Mouse (Mus musculus): ENCODE data around the gene Sncb. TPM values are rescaled to one million over a fixed set of nuclear protein-coding genes. Genes with fewer than 3 reads are reported as not detected.
A peak's percentile ranks its signal among the peaks of the same experiment; 100 is the strongest.

Gene Sncb
- polyA plus RNA-seq, 1 experiment from 2014 or later: not detected

GRCm38 (mm10) chr13:54803010-54803409, 36.6 kb upstream of the Sncb start:
- TF ChIP-seq CTCF (IDR thresholded peaks at IDR 0.05; ENCODE audit: low read depth): peak; percentile 42
- WGBS: 76% methylated on average over 6 of the region's 6 CpGs
- Histone ChIP-seq H3K4me1 (replicated peaks; ENCODE audit: insufficient read depth, low read length) (no peaks in the 10 kb centered on the region), H3K27me3 (ENCODE audit: insufficient read depth, low read length) (0 out of 2 replicates have a peak, but pooled peaks cover 3% of the 10 kb centered on the region), H3K36me3 (ENCODE audit: insufficient read depth, low read length) (no peaks in the 10 kb centered on the region), H3K9ac (ENCODE audit: low read depth, low read length) (no peak overlapping the region), H3K4me3 (replicated peaks; ENCODE audit: low read depth, low read length) (no peak overlapping the region), H3K9me3 (replicated peaks; ENCODE audit: low read length) (no peaks in the 10 kb centered on the region), H3K4me2 (ENCODE audit: low read length) (no peak overlapping the region), H3K27ac (no peak overlapping the region)
- DNase-seq (ENCODE audit: low spot score): no peak
- ATAC-seq (replicated peaks; ENCODE audit: low FRiP score, low read depth): no peak

GRCm38 (mm10) chr13:54800206-54800605, 33.8 kb upstream of the Sncb start:
- TF ChIP-seq CTCF (IDR thresholded peaks at IDR 0.05; ENCODE audit: low read depth): no peak
- DNase-seq (ENCODE audit: low spot score): peak; percentile 9
- WGBS: 32% methylated on average over 4 of the region's 4 CpGs

DNA sequence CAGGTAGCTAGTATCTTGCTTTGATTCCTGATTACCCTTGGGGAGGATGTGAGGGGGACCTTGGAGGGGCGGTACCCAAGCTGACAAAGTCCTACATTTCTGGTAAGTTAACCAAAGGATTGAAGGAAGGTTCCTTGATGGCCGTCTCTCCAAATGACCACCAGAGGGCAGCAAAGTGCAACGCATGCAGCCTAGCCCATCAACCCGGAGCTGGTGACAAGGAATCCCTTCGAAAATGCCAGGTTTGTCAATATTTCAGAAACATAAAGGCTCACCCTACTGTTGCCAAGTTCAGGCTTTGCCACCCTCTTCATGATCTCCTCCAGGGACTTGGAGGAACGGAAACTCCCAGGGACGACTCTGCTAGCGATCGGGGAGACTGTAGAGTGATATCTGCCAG, 33.3 kb upstream of the Sncb start:
- 18% methylated on average over 9 of the region's 9 CpGs for WGBS
- Histone ChIP-seq H3K4me2 (ENCODE audit: low read length) (no peak overlapping the region), H3K4me3 (replicated peaks; ENCODE audit: low read depth, low read length) (no peak overlapping the region), H3K27me3 (ENCODE audit: insufficient read depth, low read length) (0 out of 2 replicates have a peak, but pooled peaks cover 7% of the 10 kb centered on the region), H3K27ac (no peak overlapping the region), H3K9ac (ENCODE audit: low read depth, low read length) (no peak overlapping the region), H3K9me3 (replicated peaks; ENCODE audit: low read length) (no peaks in the 10 kb centered on the region), H3K4me1 (replicated peaks; ENCODE audit: insufficient read depth, low read length) (no peaks in the 10 kb centered on the region), H3K36me3 (ENCODE audit: insufficient read depth, low read length) (no peaks in the 10 kb centered on the region)
- TF ChIP-seq CTCF (IDR thresholded peaks at IDR 0.05; ENCODE audit: low read depth): peak; percentile 98
- DNase-seq (ENCODE audit: low spot score) (peak; percentile 79), ATAC-seq (replicated peaks; ENCODE audit: low FRiP score, low read depth) (no peak)

More at GRCm38 (mm10) chr13:54800206-54800605, 33.8 kb upstream of the Sncb start:
- H3K9me3 ChIP-seq (replicated peaks; ENCODE audit: low read length): no peaks in the 10 kb centered on the region
- 0 out of 2 replicates have a peak, but pooled peaks cover 7% of the 10 kb centered on the region for H3K27me3 ChIP-seq (ENCODE audit: insufficient read depth, low read length)
- H3K4me1 ChIP-seq (replicated peaks; ENCODE audit: insufficient read depth, low read length): no peaks in the 10 kb centered on the region
- H3K4me3 ChIP-seq (replicated peaks; ENCODE audit: low read depth, low read length): no peak overlapping the region
- no peak overlapping the region for H3K9ac ChIP-seq (ENCODE audit: low read depth, low read length)
- no peak overlapping the region for H3K4me2 ChIP-seq (ENCODE audit: low read length)
- no peaks in the 10 kb centered on the region for H3K36me3 ChIP-seq (ENCODE audit: insufficient read depth, low read length)
- H3K27ac ChIP-seq: no peak overlapping the region
- ATAC-seq (replicated peaks; ENCODE audit: low FRiP score, low read depth): no peak

DNA sequence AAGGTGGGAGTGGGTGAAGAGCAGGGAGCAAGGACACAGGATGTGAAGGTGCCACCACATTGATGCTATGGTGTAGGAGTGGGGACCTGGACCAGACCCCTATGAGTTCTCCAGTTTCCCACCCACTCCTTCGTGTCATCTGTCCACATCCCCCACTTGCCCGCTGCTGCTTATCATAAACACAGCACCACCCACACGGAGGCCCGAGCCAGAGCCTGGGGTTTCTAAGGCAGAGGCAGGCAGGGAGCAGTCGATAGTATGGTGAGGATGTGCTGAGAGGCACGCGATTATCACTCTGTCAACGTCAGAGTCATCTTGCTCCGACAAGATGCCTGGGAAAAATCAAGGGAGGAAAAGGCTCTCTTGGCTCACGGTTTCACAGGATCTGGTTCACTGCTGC, 32.3 kb upstream of the Sncb start:
- 0 out of 2 replicates have a peak, but pooled peaks cover 7% of the 10 kb centered on the region for H3K27me3 ChIP-seq (ENCODE audit: insufficient read depth, low read length)
- no peak overlapping the region for H3K4me2 ChIP-seq (ENCODE audit: low read length)
- no peak overlapping the region for H3K4me3 ChIP-seq (replicated peaks; ENCODE audit: low read depth, low read length)
- WGBS: 70% methylated on average over 10 of the region's 10 CpGs
- H3K4me1 ChIP-seq (replicated peaks; ENCODE audit: insufficient read depth, low read length): no peaks in the 10 kb centered on the region
- H3K27ac ChIP-seq: no peak overlapping the region
- DNase-seq (ENCODE audit: low spot score) (no peak), ATAC-seq (replicated peaks; ENCODE audit: low FRiP score, low read depth) (no peak)
- H3K36me3 ChIP-seq (ENCODE audit: insufficient read depth, low read length): no peaks in the 10 kb centered on the region
- H3K9me3 ChIP-seq (replicated peaks; ENCODE audit: low read length): no peaks in the 10 kb centered on the region
- H3K9ac ChIP-seq (ENCODE audit: low read depth, low read length): no peak overlapping the region
- TF ChIP-seq CTCF (IDR thresholded peaks at IDR 0.05; ENCODE audit: low read depth): no peak

DNA sequence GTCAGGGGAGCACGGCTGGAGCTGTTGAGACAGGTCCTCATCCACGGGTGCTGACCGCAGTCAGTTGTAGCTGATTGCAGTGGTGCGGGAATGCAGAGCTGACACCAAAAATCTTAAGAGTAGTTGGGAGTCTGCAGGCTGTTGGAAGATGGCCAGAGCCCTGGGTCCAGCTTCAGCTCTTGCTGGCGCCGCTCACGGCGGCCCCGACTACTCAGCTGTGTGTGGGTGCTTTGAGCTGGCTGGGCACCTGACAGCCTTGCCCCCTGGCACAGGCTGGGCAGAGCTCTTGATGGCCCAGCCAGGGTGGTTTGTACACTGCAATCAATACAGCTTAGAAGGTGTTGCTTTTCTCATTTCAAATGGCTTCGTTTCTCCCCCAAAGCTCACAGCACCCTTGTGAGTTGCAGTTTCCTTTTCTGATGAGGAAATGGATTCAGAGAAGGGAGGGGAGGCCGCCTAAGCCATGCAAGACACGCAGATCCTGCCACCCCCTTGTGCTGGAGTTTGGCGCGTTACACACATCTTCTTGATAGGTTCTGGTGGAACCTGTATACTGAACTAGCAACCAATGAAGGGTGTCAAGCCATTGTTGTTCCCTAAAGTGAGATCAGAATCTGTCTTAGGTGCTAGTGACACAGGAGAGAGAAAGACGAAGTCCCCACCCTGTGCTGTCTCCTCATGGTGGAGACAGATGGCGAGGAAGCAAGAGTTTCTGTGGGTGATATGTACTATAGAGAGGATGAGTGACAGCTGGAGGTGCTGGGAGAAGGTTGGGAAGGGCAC, 31.7 kb upstream of the Sncb start:
- TF ChIP-seq CTCF (IDR thresholded peaks at IDR 0.05; ENCODE audit: low read depth): no peak
- DNase-seq (ENCODE audit: low spot score): no peak

GRCm38 (mm10) chr13:54797356-54797755, 31.0 kb upstream of the Sncb start:
- 23% methylated on average over 4 of the region's 4 CpGs for WGBS
- Histone ChIP-seq H3K4me1 (replicated peaks; ENCODE audit: insufficient read depth, low read length) (no peaks in the 10 kb centered on the region), H3K27ac (no peak overlapping the region), H3K9me3 (replicated peaks; ENCODE audit: low read length) (no peaks in the 10 kb centered on the region), H3K27me3 (ENCODE audit: insufficient read depth, low read length) (0 out of 2 replicates have a peak, but pooled peaks cover 7% of the 10 kb centered on the region), H3K36me3 (ENCODE audit: insufficient read depth, low read length) (no peaks in the 10 kb centered on the region), H3K9ac (ENCODE audit: low read depth, low read length) (no peak overlapping the region), H3K4me2 (ENCODE audit: low read length) (no peak overlapping the region), H3K4me3 (replicated peaks; ENCODE audit: low read depth, low read length) (no peak overlapping the region)
- peak; percentile 93 for TF ChIP-seq CTCF (IDR thresholded peaks at IDR 0.05; ENCODE audit: low read depth)
- ATAC-seq (replicated peaks; ENCODE audit: low FRiP score, low read depth) (no peak), DNase-seq (ENCODE audit: low spot score) (peak; percentile 71)

More for the DNA sequence above, 31.7 kb upstream of the Sncb start:
- no peak overlapping the region for H3K27ac ChIP-seq
- 81% methylated on average over 16 of the region's 16 CpGs for WGBS
- H3K27me3 ChIP-seq (ENCODE audit: insufficient read depth, low read length): 0 out of 2 replicates have a peak, but pooled peaks cover 7% of the 10 kb centered on the region
- H3K9me3 ChIP-seq (replicated peaks; ENCODE audit: low read length): no peaks in the 10 kb centered on the region
- ATAC-seq (replicated peaks; ENCODE audit: low FRiP score, low read depth): no peak
- no peak overlapping the region for H3K4me2 ChIP-seq (ENCODE audit: low read length)
- no peak overlapping the region for H3K9ac ChIP-seq (ENCODE audit: low read depth, low read length)
- H3K4me1 ChIP-seq (replicated peaks; ENCODE audit: insufficient read depth, low read length): no peaks in the 10 kb centered on the region
- no peaks in the 10 kb centered on the region for H3K36me3 ChIP-seq (ENCODE audit: insufficient read depth, low read length)
- no peak overlapping the region for H3K4me3 ChIP-seq (replicated peaks; ENCODE audit: low read depth, low read length)

All from kidney, postnatal 0 days (tissue).